Mouse (Mus musculus) hindbrain, postnatal 0 days (tissue): ENCODE measurements around the gene 2010111I01Rik. TPM values are rescaled to one million over a fixed set of nuclear protein-coding genes. Genes with fewer than 3 reads are reported as not detected.
A peak's percentile ranks its signal among the peaks of the same experiment; 100 is the strongest.

Source experiments
- ATAC-seq: fragments of 200-750 bp; cut with Nextera tagmentation; 2 replicates; pipeline ENCODE4 v1.8.0; 2017; ENCODE audit warnings: mild to moderate bottlenecking, moderate TSS enrichment, moderate library complexity
- DNase-seq: peaks from one replicate; pipeline ENCODE4 v3.0.0-alpha.2; 2015; ENCODE audit warnings: low spot score
- H3K27ac ChIP-seq: fragments of 300-500 bp; sonication (generic); 2 replicates; pipeline ENCODE4 v1.5.1; 2014; ENCODE audit warnings: mild to moderate bottlenecking
- H3K27me3 ChIP-seq: fragments of 300-500 bp; sonication (generic); 2 replicates; pipeline ENCODE4 v1.6.1; 2014; ENCODE audit warnings: low read length, mixed read lengths; ENCODE audit not compliant: insufficient read depth
- H3K36me3 ChIP-seq: fragments of 300-500 bp; sonication (generic); 2 replicates; pipeline ENCODE4 v1.6.1; 2014; ENCODE audit warnings: low read length, mixed read lengths; ENCODE audit not compliant: insufficient read depth
- H3K4me1 ChIP-seq: fragments of 300-500 bp; sonication (generic); 2 replicates; pipeline ENCODE4 v1.6.1; 2014; ENCODE audit warnings: antibody characterized with exemption, low read length, mixed read lengths; ENCODE audit not compliant: insufficient read depth
- H3K4me2 ChIP-seq: fragments of 300-500 bp; sonication (generic); 2 replicates; pipeline ENCODE4 v1.6.1; 2014; ENCODE audit warnings: low read depth, mild to moderate bottlenecking, low read length, moderate library complexity, mixed read lengths
- H3K4me3 ChIP-seq: fragments of 300-500 bp; sonication (generic); 2 replicates; pipeline ENCODE4 v1.5.1; 2014; ENCODE audit warnings: low read length
- H3K9ac ChIP-seq: fragments of 300-500 bp; sonication (generic); replicated peaks from 2 replicates; pipeline ENCODE4 v1.6.1; 2014; ENCODE audit warnings: mild to moderate bottlenecking, low read length, moderate library complexity, mixed read lengths
- H3K9me3 ChIP-seq: fragments of 300-500 bp; sonication (generic); 2 replicates; pipeline ENCODE4 v1.6.1; 2016; ENCODE audit warnings: low read length, mixed read lengths
- CTCF ChIP-seq: IDR thresholded peaks from 2 replicates; pipeline ENCODE4 v1.5.1; 2016; ENCODE audit warnings: antibody characterized with exemption, control low read depth, low read depth
- WGBS: fragments of 180-500 bp; shearing (Covaris S2); extraction: QIAGEN DNeasy Blood & Tissue Kit; methylation state at CpG from one replicate; pipeline ENCODE4 v1.1.7; 2014; 5-methylcytosine and 5-hydroxymethylcytosine counted together
- polyA plus RNA-seq: library from polyadenylated mRNA; unstranded; fragments of >200 nt; fragmentation: Nextera tagmentation; extraction: Ambion mirVana; gene quantifications from 2 replicates; pipeline ENCODE4 v1.2.1, GENCODE M21; 2015
- total RNA-seq: library from RNA; depleted of rRNA; stranded (reverse); fragments of >200 nt; gene quantifications from 2 replicates; pipeline ENCODE4 v1.2.3, GENCODE M21; 2014

The 2010111I01Rik gene
- total and polyA plus RNA-seq, 2 experiments from 2014 or later = 15.9 to 29.8 TPM

- TF ChIP-seq CTCF = no peak
- H3K27ac ChIP-seq = no peak overlapping the region
- no peaks in the 10 kb centered on the region for H3K9me3 ChIP-seq
- H3K4me2 ChIP-seq = no peak overlapping the region
- no peak overlapping the region for H3K9ac ChIP-seq
- DNase-seq = no peak
- no peaks in the 10 kb centered on the region for H3K36me3 ChIP-seq
- H3K4me3 ChIP-seq = no peak overlapping the region
- no peaks in the 10 kb centered on the region for H3K4me1 ChIP-seq
- no peak for ATAC-seq
- WGBS = 83% methylated on average over 4 of the region's 4 CpGs
- no peaks in the 10 kb centered on the region for H3K27me3 ChIP-seq
Observed at GRCm38 (mm10) chr13:62973111-62973510, 8.4 kb downstream of the 2010111I01Rik start.

DNA sequence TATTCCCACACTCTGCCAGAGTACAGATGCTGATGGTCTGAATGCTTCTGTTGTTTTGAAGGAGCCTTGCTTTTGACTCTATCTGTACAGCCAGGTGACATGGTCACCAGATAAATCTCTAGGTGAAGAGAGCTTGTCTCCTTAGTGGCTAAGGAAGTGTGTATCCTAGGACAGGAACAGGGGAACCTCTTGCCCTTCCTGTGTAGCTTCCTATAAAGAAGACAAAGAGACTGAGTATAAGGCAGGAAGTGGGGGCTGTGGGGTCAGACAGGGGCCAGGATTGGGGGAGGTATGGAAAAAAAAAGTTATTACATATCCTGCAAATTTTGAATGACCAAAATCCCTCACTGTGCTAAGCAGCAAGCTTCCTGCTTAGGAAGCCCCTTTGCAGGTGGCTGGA is 13.4 kb downstream of the 2010111I01Rik start:
- H3K4me2 ChIP-seq = no peak overlapping the region
- H3K4me3 ChIP-seq = no peak overlapping the region
- ATAC-seq (no peak), DNase-seq (no peak)
- peaks cover 4% of the 10 kb centered on the region; the same call in 1 of the 2 replicates for H3K4me1 ChIP-seq
- no peaks in the 10 kb centered on the region for H3K36me3 ChIP-seq
- no peak for TF ChIP-seq CTCF
- no peaks in the 10 kb centered on the region for H3K27me3 ChIP-seq
- no peak overlapping the region for H3K9ac ChIP-seq
- H3K9me3 ChIP-seq = no peaks in the 10 kb centered on the region
- no peak overlapping the region for H3K27ac ChIP-seq

DNA sequence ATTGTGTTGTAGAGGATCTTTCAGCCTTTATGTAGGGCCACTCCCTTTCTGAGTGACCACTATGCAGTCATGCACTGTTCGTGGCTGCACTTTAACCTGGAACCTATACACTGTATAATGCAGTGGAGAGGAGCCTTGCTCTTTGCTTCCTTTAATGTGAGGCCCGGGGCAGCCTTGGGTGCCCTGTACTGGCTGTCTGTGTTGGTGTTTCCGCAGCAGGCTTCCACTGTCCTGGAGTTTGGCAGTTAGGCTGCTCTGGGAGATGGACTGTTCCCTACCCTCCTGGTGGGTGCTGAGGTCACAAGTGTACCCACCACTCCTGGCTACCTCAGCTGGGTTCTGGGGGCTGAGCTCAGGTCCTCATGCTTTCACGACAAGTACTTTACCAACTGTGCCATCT is 14.1 kb downstream of the 2010111I01Rik start:
- Histone ChIP-seq H3K36me3 (no peaks in the 10 kb centered on the region), H3K4me2 (no peak overlapping the region), H3K4me3 (no peak overlapping the region), H3K9ac (no peak overlapping the region), H3K27me3 (no peaks in the 10 kb centered on the region), H3K4me1 (peaks cover 4% of the 10 kb centered on the region; the same call in 1 of the 2 replicates), H3K9me3 (no peaks in the 10 kb centered on the region), H3K27ac (no peak overlapping the region)
- no peak for TF ChIP-seq CTCF
- 80% methylated on average over 4 of the region's 4 CpGs for WGBS
- no peak for ATAC-seq
- DNase-seq = no peak

DNA sequence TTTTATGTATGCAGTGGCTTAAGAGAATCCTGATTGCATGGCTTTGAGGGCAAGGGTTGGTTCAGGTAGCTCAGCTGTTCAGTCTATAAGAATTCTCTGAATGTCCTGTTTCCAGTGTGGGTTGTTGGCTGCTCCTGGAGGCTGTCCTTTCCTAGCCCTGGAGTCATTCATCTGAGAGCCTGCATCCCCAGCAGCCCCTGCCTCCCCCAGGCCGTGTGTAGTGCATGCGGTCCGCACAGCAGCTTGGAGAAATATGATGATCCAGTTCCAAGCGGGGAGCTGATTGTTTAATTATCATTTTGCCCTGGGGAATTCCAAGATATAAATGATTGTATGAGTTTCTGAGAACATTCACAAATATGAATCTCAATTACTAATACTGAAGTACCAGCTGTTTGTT is 14.5 kb downstream of the 2010111I01Rik start:
- TF ChIP-seq CTCF = no peak
- WGBS = 60% methylated on average over 4 of the region's 4 CpGs
- no peak overlapping the region for H3K4me2 ChIP-seq
- H3K4me3 ChIP-seq = no peak overlapping the region
- H3K4me1 ChIP-seq = peaks cover 4% of the 10 kb centered on the region; the same call in 1 of the 2 replicates
- no peaks in the 10 kb centered on the region for H3K9me3 ChIP-seq
- ATAC-seq (no peak), DNase-seq (no peak)
- no peak overlapping the region for H3K27ac ChIP-seq
- no peaks in the 10 kb centered on the region for H3K36me3 ChIP-seq
- H3K9ac ChIP-seq = no peak overlapping the region
- H3K27me3 ChIP-seq = no peaks in the 10 kb centered on the region

GRCm38 (mm10) chr13:62980131-62980530 is 15.4 kb downstream of the 2010111I01Rik start:
- Histone ChIP-seq H3K9ac (no peak overlapping the region), H3K9me3 (no peaks in the 10 kb centered on the region), H3K36me3 (no peaks in the 10 kb centered on the region), H3K27ac (no peak overlapping the region), H3K27me3 (no peaks in the 10 kb centered on the region), H3K4me2 (no peak overlapping the region), H3K4me3 (no peak overlapping the region), H3K4me1 (peaks cover 4% of the 10 kb centered on the region; the same call in 1 of the 2 replicates)
- DNase-seq (peak; percentile 26), ATAC-seq (no peak)
- no peak for TF ChIP-seq CTCF
- 47% methylated on average over 2 of the region's 2 CpGs for WGBS

GRCm38 (mm10) chr13:62984485-62984884 is 19.8 kb downstream of the 2010111I01Rik start:
- H3K4me2 ChIP-seq = no peak overlapping the region
- WGBS = 77% methylated on average over 3 of the region's 3 CpGs
- H3K4me3 ChIP-seq = no peak overlapping the region
- H3K4me1 ChIP-seq = no peaks in the 10 kb centered on the region
- H3K9me3 ChIP-seq = no peaks in the 10 kb centered on the region
- H3K36me3 ChIP-seq = no peaks in the 10 kb centered on the region
- no peak for TF ChIP-seq CTCF
- DNase-seq = no peak
- H3K27ac ChIP-seq = no peak overlapping the region
- H3K27me3 ChIP-seq = no peaks in the 10 kb centered on the region
- no peak overlapping the region for H3K9ac ChIP-seq
- ATAC-seq = no peak

GRCm38 (mm10) chr13:62989891-62990490 is 25.3 kb downstream of the 2010111I01Rik start:
- no peak overlapping the region for H3K4me3 ChIP-seq
- H3K27ac ChIP-seq = no peak overlapping the region
- no peaks in the 10 kb centered on the region for H3K4me1 ChIP-seq
- TF ChIP-seq CTCF = no peak
- no peak for ATAC-seq
- 72% methylated on average over 3 of the region's 3 CpGs for WGBS
- no peak overlapping the region for H3K4me2 ChIP-seq
- H3K27me3 ChIP-seq = no peaks in the 10 kb centered on the region
- H3K36me3 ChIP-seq = no peaks in the 10 kb centered on the region
- H3K9ac ChIP-seq = no peak overlapping the region
- no peaks in the 10 kb centered on the region for H3K9me3 ChIP-seq
- peak; percentile 23 for DNase-seq
